Mouse (Mus musculus) ES-E14 (cell line): ENCODE data around the gene St8sia4.

Experiments
- CHD2 ChIP-seq: IDR thresholded peaks from 2 replicates; pipeline ENCODE4 v1.6.1; 2014; ENCODE audit warnings: mild to moderate bottlenecking, low read depth, low read length, inconsistent platforms
- HCFC1 ChIP-seq: IDR thresholded peaks from 2 replicates; pipeline ENCODE4 v1.6.1; 2012; ENCODE audit warnings: low read length, inconsistent platforms, borderline replicate concordance; ENCODE audit not compliant: insufficient read depth
- MAFK ChIP-seq: IDR thresholded peaks from 2 replicates; pipeline ENCODE4 v1.6.1; 2014; ENCODE audit warnings: mild to moderate bottlenecking, low read depth, low read length, inconsistent platforms; ENCODE audit not compliant: insufficient read depth
- ZC3H11A ChIP-seq: IDR thresholded peaks from 2 replicates; pipeline ENCODE4 v1.6.1; 2012; ENCODE audit warnings: low read depth, mild to moderate bottlenecking, inconsistent platforms, low read length, borderline replicate concordance

DNA sequence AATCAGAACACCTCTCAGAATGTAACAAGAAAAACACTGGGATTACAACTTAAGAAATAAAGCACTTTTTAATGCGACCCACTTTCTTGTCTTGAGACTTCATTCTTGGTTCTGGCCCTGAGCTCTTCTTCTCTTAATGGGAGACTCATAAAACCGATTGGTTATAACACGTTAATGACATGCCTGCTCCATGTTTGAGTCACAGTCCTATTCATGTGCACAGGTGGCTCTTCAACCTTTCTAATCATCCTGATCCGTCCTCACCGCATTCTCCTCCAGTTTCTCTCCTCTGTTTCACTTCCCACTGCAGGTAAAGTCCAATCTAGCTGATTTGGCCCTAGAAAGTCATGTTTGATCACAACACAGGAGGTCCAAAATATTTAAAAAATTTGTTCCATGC is 58.3 kb downstream of the St8sia4 start:
- TF ChIP-seq CHD2 (no peak), HCFC1 (no peak), ZC3H11A (no peak), MAFK (no peak)
